Mouse (Mus musculus) C2C12 (cell line): ENCODE results near the gene Nav2. TPM values are rescaled to one million over a fixed set of nuclear protein-coding genes. Genes with fewer than 3 reads are reported as not detected.

Experiments used
- H3K27me3 ChIP-seq: one replicate; pipeline ENCODE4 v1.6.1; 2011; ENCODE audit not compliant: control insufficient read depth, insufficient read depth, insufficient read length
- H3K36me3 ChIP-seq: one replicate; pipeline ENCODE4 v1.6.1; 2011; ENCODE audit not compliant: control insufficient read depth, insufficient read depth
- H3K4me3 ChIP-seq: one replicate; pipeline ENCODE4 v1.5.1; 2011; ENCODE audit warnings: mild to moderate bottlenecking, control low read depth; ENCODE audit not compliant: poor library complexity, insufficient read depth, severe bottlenecking
- H3K79me2 ChIP-seq: one replicate; pipeline ENCODE4 v1.6.1; 2011; ENCODE audit not compliant: control insufficient read depth, insufficient read depth
- H3K79me3 ChIP-seq: one replicate; pipeline ENCODE4 v1.6.1; 2011; ENCODE audit warnings: low read depth, control low read depth
- H3ac ChIP-seq: one replicate; pipeline ENCODE3; 2011; ENCODE audit warnings: low read depth; ENCODE audit not compliant: control insufficient read depth, insufficient read length
- CEBPB ChIP-seq: IDR thresholded peaks from one replicate; pipeline ENCODE4 v1.6.1; 2011; ENCODE audit warnings: low read depth, mild to moderate bottlenecking, control low read depth, moderate library complexity
- CTCF ChIP-seq: IDR thresholded peaks from one replicate; pipeline ENCODE4 v1.5.1; 2011; ENCODE audit not compliant: control insufficient read depth, insufficient read depth, insufficient read length
- FOSL1 ChIP-seq: IDR thresholded peaks from one replicate; pipeline ENCODE4 v1.8.0; 2011; ENCODE audit warnings: mild to moderate bottlenecking, low read length; ENCODE audit not compliant: poor library complexity, insufficient read depth, severe bottlenecking
- MAX ChIP-seq: IDR thresholded peaks from one replicate; pipeline ENCODE4 v1.6.1; 2011; ENCODE audit warnings: mild to moderate bottlenecking, control low read depth
- MYOD1 ChIP-seq: IDR thresholded peaks from one replicate; pipeline ENCODE4 v1.6.1; 2011; ENCODE audit warnings: low read depth; ENCODE audit not compliant: control insufficient read depth, insufficient read length
- MYOG ChIP-seq: IDR thresholded peaks from one replicate; pipeline ENCODE4 v1.6.1; 2011; ENCODE audit not compliant: control insufficient read depth, insufficient read length; ENCODE audit errors: extremely low read depth
- USF1 ChIP-seq: IDR thresholded peaks from one replicate; pipeline ENCODE4 v1.6.1; 2011; ENCODE audit warnings: low read depth, mild to moderate bottlenecking, control low read depth, moderate library complexity
- polyA plus RNA-seq: library from polyadenylated mRNA; unstranded; fragments of >200 nt; fragmentation: generic; extraction: Trizol; gene quantifications from one replicate; pipeline ENCODE4 v1.2.1, GENCODE M21; 2012; ENCODE audit warnings: missing spikeins

Gene Nav2
- polyA plus RNA-seq, 1 experiment = 4.7 TPM

- Histone ChIP-seq H3K79me3 (peaks cover 5% of the 10 kb centered on the region), H3K4me3 (no peak overlapping the region), H3K27me3 (no peaks in the 10 kb centered on the region), H3K79me2 (peaks cover 24% of the 10 kb centered on the region), H3ac (no peak overlapping the region), H3K36me3 (no peaks in the 10 kb centered on the region)
- TF ChIP-seq FOSL1 = no peak
- no peak for TF ChIP-seq CEBPB
These were observed 371.9 kb downstream of the Nav2 start for GRCm38 (mm10) chr7:49280427-49280826.

DNA sequence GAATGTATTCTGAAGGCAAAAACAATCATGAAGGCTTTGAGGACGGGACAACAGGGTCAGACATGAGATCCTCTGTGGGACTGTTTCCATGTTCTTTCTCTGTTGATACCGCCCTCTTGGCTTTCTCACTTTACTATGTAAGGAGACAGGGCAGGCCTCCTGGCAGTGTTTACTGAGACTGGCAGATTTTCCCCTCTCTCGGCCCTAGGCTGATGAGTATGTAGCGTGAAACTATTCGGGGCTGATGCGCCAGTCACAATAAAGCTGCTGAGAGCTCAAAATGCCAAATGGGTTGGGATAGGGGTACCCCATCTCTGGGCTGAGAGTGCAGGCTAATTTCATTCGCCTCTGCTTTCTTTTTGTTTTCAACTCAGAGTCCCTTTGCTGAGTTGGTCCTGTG is 373.9 kb downstream of the Nav2 start:
- H3K79me2 ChIP-seq = peaks cover 20% of the 10 kb centered on the region
- no peak overlapping the region for H3ac ChIP-seq
- TF ChIP-seq FOSL1 (no peak), CEBPB (no peak), CTCF (no peak), MYOD1 (no peak), MAX (no peak), MYOG (no peak), USF1 (no peak)
- no peak overlapping the region for H3K4me3 ChIP-seq
- H3K79me3 ChIP-seq = peaks cover 1% of the 10 kb centered on the region
- no peaks in the 10 kb centered on the region for H3K36me3 ChIP-seq
- H3K27me3 ChIP-seq = no peaks in the 10 kb centered on the region

- peaks cover 1% of the 10 kb centered on the region for H3K79me3 ChIP-seq
- no peak for TF ChIP-seq FOSL1
- no peak for TF ChIP-seq MYOG
- H3K27me3 ChIP-seq = no peaks in the 10 kb centered on the region
- H3ac ChIP-seq = no peak overlapping the region
- H3K36me3 ChIP-seq = no peaks in the 10 kb centered on the region
- H3K4me3 ChIP-seq = no peak overlapping the region
- H3K79me2 ChIP-seq = peaks cover 11% of the 10 kb centered on the region
These were observed 375.2 kb downstream of the Nav2 start for GRCm38 (mm10) chr7:49283507-49284361.

GRCm38 (mm10) chr7:49288186-49288585 is 379.7 kb downstream of the Nav2 start:
- H3K27me3 ChIP-seq = no peaks in the 10 kb centered on the region
- H3K36me3 ChIP-seq = peaks cover 3% of the 10 kb centered on the region
- no peak for TF ChIP-seq CEBPB
- TF ChIP-seq USF1 = no peak
- no peak overlapping the region for H3K4me3 ChIP-seq
- no peak overlapping the region for H3ac ChIP-seq
- no peaks in the 10 kb centered on the region for H3K79me2 ChIP-seq
- peaks cover 4% of the 10 kb centered on the region for H3K79me3 ChIP-seq

GRCm38 (mm10) chr7:49290308-49290707 is 381.8 kb downstream of the Nav2 start:
- H3K36me3 ChIP-seq = peaks cover 3% of the 10 kb centered on the region
- H3K4me3 ChIP-seq = no peak overlapping the region

GRCm38 (mm10) chr7:49291208-49291892 is 382.8 kb downstream of the Nav2 start:
- TF ChIP-seq FOSL1 (no peak), MYOD1 (no peak), MAX (no peak), USF1 (no peak), MYOG (no peak), CEBPB (no peak), CTCF (no peak)
- Histone ChIP-seq H3K27me3 (no peaks in the 10 kb centered on the region), H3K4me3 (no peak overlapping the region), H3ac (no peak overlapping the region), H3K79me2 (peaks cover 5% of the 10 kb centered on the region), H3K36me3 (peaks cover 3% of the 10 kb centered on the region), H3K79me3 (peaks cover 4% of the 10 kb centered on the region)

More at GRCm38 (mm10) chr7:49290308-49290707, 381.8 kb downstream of the Nav2 start:
- H3ac ChIP-seq = no peak overlapping the region
- H3K27me3 ChIP-seq = no peaks in the 10 kb centered on the region
- TF ChIP-seq CTCF (no peak), CEBPB (no peak), MYOG (no peak)
- peaks cover 4% of the 10 kb centered on the region for H3K79me3 ChIP-seq
- H3K79me2 ChIP-seq = no peaks in the 10 kb centered on the region
